Mouse (Mus musculus) E14TG2a.4 (cell line): ENCODE measurements around the gene Glis3.

Source experiments
- H3K27me3 ChIP-seq: 2 replicates; pipeline ENCODE4 v1.6.1; 2014; ENCODE audit warnings: low read length, control low read depth; ENCODE audit not compliant: insufficient read depth
- H3K36me3 ChIP-seq: 2 replicates; pipeline ENCODE4 v1.6.1; 2014; ENCODE audit warnings: low read length, control low read depth; ENCODE audit not compliant: insufficient read depth
- H3K4me1 ChIP-seq: replicated peaks from 2 replicates; pipeline ENCODE4 v1.6.1; 2014; ENCODE audit warnings: low read depth, low read length, control low read depth
- H3K4me3 ChIP-seq: replicated peaks from 2 replicates; pipeline ENCODE4 v1.5.1; 2014; ENCODE audit warnings: mild to moderate bottlenecking, low read length
- H3K9me3 ChIP-seq: 2 replicates; pipeline ENCODE4 v1.6.1; 2014; ENCODE audit warnings: low read length, control low read depth
- CTCF ChIP-seq: conservative IDR thresholded peaks from 2 replicates; pipeline ENCODE4 v1.5.1; 2014; ENCODE audit warnings: low read length
- NANOG ChIP-seq: IDR thresholded peaks from 2 replicates; pipeline ENCODE4 v1.6.1; 2014; ENCODE audit warnings: borderline replicate concordance, low read length, mixed read lengths
- POU5F1 ChIP-seq: IDR thresholded peaks from 2 replicates; pipeline ENCODE4 v1.6.1; 2014; ENCODE audit warnings: low read length, borderline replicate concordance

Gene Glis3

DNA sequence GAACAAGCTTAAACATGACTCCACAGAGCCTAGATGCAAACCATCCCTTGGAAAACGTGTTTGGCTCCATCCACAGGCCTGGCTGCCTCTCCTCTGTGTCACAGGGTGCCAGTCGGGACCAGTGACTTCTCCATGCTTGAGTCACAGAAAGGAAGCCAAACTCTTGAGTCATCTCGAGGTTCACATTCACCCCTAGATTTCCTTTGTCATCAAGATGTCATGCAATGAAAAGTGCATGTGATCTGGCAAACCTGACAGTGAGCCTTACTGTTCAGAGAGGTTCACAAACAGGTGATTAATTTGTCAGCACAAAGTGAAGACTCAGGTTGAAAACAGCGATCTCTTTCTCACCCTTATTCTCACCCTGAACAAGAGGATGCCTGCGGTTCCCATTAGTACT is 290.7 kb downstream of the Glis3 start:
- Histone ChIP-seq H3K27me3 (no peaks in the 10 kb centered on the region), H3K4me1 (peaks cover 6% of the 10 kb centered on the region), H3K4me3 (no peak overlapping the region), H3K36me3 (no peaks in the 10 kb centered on the region), H3K9me3 (no peaks in the 10 kb centered on the region)
- TF ChIP-seq POU5F1, result no peak
- no peak for TF ChIP-seq CTCF
- no peak for TF ChIP-seq NANOG

DNA sequence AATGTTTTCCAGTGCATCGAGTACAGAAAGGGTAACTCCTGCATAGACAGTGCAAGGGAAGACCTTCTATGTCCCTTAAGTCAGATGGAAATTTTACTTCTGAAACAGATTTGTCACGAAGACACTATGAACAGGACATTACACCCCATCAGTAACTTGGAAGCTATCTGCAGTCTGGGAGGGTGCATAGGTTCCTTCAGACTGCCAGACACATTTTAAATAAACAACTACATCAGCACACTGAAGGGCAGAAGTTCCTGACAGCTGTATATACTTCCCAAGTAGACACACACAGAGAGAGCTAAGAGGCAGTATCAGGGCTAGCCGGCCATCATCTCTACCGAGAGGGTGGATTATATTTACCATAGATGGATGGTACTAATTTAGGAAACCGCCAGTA is 296.5 kb downstream of the Glis3 start:
- H3K4me3 ChIP-seq, result no peak overlapping the region
- H3K27me3 ChIP-seq, result no peaks in the 10 kb centered on the region
- no peaks in the 10 kb centered on the region for H3K9me3 ChIP-seq
- H3K4me1 ChIP-seq, result peaks cover 6% of the 10 kb centered on the region
- H3K36me3 ChIP-seq, result no peaks in the 10 kb centered on the region
- TF ChIP-seq POU5F1 (no peak), NANOG (no peak), CTCF (no peak)

DNA sequence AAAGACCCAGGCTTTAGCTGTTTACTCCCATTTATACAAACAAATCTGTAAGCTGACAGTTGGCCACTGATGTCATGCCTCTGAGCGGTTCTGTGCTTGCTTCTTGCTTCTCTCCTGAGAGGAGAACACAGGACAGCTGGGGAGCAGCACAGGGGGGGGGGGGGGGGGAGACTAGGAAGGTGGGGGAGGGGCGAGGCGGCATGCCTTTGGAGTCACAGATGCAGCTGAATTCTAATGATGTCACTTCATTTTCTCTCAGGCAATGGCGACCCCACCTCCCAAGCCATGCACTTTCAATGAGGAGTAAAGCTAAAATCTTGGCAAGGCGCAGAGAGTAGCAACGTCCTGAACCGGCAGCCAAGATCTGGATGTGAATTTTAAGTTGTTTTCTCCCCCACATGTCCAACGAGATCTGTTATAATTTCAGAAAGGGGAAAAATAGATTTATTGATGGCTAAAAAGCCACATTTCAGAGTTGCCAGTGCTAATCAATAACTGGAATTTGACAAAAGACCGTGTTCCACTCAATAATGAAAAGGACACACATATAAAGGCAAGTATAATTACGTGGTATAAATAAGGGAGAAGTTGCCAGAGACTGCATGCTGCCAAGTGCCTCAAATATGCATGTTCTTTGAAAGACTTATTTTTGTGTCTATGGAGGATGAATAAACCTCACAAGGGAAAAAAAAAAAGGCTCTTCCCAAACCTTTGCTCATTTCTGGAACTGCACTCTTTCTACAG is 297.5 kb downstream of the Glis3 start:
- H3K27me3 ChIP-seq, result no peaks in the 10 kb centered on the region
- no peaks in the 10 kb centered on the region for H3K9me3 ChIP-seq
- no peaks in the 10 kb centered on the region for H3K36me3 ChIP-seq
- no peak overlapping the region for H3K4me3 ChIP-seq
- TF ChIP-seq POU5F1 (no peak), CTCF (no peak), NANOG (no peak)
- peaks cover 6% of the 10 kb centered on the region for H3K4me1 ChIP-seq

- Histone ChIP-seq H3K4me3 (no peak overlapping the region), H3K27me3 (no peaks in the 10 kb centered on the region), H3K9me3 (no peaks in the 10 kb centered on the region), H3K36me3 (no peaks in the 10 kb centered on the region), H3K4me1 (peaks cover 11% of the 10 kb centered on the region)
- TF ChIP-seq POU5F1 (no peak), CTCF (no peak), NANOG (no peak)
These were observed 298.4 kb downstream of the Glis3 start for GRCm38 (mm10) chr19:28381441-28381840.

- Histone ChIP-seq H3K4me3 (no peak overlapping the region), H3K27me3 (no peaks in the 10 kb centered on the region), H3K4me1 (peaks cover 11% of the 10 kb centered on the region), H3K36me3 (no peaks in the 10 kb centered on the region), H3K9me3 (no peaks in the 10 kb centered on the region)
- no peak for TF ChIP-seq CTCF
- no peak for TF ChIP-seq NANOG
- no peak for TF ChIP-seq POU5F1
These were observed 299.1 kb downstream of the Glis3 start for GRCm38 (mm10) chr19:28380691-28381262.

- H3K27me3 ChIP-seq, result no peaks in the 10 kb centered on the region
- peaks cover 18% of the 10 kb centered on the region for H3K4me1 ChIP-seq
- no peaks in the 10 kb centered on the region for H3K9me3 ChIP-seq
- TF ChIP-seq NANOG (no peak), POU5F1 (no peak), CTCF (no peak)
- no peaks in the 10 kb centered on the region for H3K36me3 ChIP-seq
- no peak overlapping the region for H3K4me3 ChIP-seq
These were observed 302.0 kb downstream of the Glis3 start for GRCm38 (mm10) chr19:28377788-28378295.

DNA sequence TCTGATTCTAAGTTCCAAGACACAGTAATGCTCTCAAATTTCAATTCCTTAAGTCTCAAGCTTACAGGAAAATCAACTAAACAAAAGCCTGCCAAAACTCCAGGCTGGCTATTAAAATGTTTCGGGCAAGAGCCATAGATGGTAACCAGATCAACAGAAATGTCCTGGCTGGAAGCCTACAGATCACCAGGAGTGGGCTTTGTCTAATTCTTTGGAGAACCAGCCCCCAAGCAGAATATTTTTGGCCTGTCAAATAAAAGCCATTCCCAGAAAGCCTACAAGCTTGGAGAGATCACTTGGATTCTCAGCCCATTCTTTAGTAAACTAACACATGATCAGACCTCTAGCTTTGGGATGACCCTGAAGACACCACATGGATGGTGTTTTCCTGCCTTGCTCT is 303.5 kb downstream of the Glis3 start:
- Histone ChIP-seq H3K36me3 (no peaks in the 10 kb centered on the region), H3K27me3 (no peaks in the 10 kb centered on the region), H3K9me3 (no peaks in the 10 kb centered on the region), H3K4me1 (peaks cover 18% of the 10 kb centered on the region), H3K4me3 (no peak overlapping the region)
- TF ChIP-seq CTCF, result no peak
- TF ChIP-seq NANOG, result no peak
- TF ChIP-seq POU5F1, result no peak

DNA sequence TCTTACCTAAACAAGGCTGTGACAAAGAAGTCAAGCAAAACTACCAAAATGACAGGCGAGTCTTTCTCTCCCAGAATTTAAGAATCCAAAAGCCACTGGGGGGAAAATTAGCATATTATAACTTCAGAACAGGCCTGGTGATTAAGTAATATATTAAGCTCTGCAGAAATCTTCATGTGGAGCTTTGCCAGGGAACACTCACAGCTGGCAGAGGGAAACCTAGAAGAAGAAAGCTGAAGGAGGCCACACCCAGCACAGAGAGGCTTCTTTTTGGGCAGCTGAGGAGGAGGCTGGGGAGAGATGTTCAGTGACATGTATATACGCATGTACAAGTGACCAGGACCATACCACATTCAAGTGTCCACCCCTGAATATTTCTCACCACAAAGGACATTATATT is 304.1 kb downstream of the Glis3 start:
- Histone ChIP-seq H3K4me1 (peaks cover 18% of the 10 kb centered on the region), H3K4me3 (no peak overlapping the region), H3K9me3 (no peaks in the 10 kb centered on the region), H3K36me3 (no peaks in the 10 kb centered on the region), H3K27me3 (no peaks in the 10 kb centered on the region)
- TF ChIP-seq POU5F1 (no peak), CTCF (no peak), NANOG (no peak)

GRCm38 (mm10) chr19:28374524-28374923 is 305.4 kb downstream of the Glis3 start:
- TF ChIP-seq NANOG (peak; percentile 40; the same call in 1 of the 2 replicates), CTCF (no peak), POU5F1 (no peak)
- H3K9me3 ChIP-seq, result no peaks in the 10 kb centered on the region
- H3K4me1 ChIP-seq, result peaks cover 18% of the 10 kb centered on the region
- no peaks in the 10 kb centered on the region for H3K36me3 ChIP-seq
- no peak overlapping the region for H3K4me3 ChIP-seq
- no peaks in the 10 kb centered on the region for H3K27me3 ChIP-seq
